Mouse (Mus musculus) midbrain, embryonic 11.5 days (tissue): ENCODE measurements around the gene Adh1. TPM values are rescaled to one million over a fixed set of nuclear protein-coding genes. Genes with fewer than 3 reads are reported as not detected.

Source experiments
- ATAC-seq: fragments of 200-750 bp; cut with Nextera tagmentation; 2 replicates; pipeline ENCODE4 v1.8.0; 2017; ENCODE audit warnings: moderate TSS enrichment, moderate library complexity; ENCODE audit not compliant: low FRiP score
- DNase-seq: peaks from one replicate; pipeline ENCODE4 v3.0.0; 2015; ENCODE audit warnings: low spot score; ENCODE audit errors: missing footprints
- H3K27ac ChIP-seq: fragments of 300-500 bp; sonication (generic); 2 replicates; pipeline ENCODE4 v1.5.1; 2014; ENCODE audit warnings: low read depth, low read length
- H3K27me3 ChIP-seq: fragments of 300-500 bp; sonication (generic); 2 replicates; pipeline ENCODE4 v1.6.1; 2014; ENCODE audit warnings: mild to moderate bottlenecking, low read length, moderate library complexity, mixed read lengths; ENCODE audit not compliant: control insufficient read depth, insufficient read depth
- H3K36me3 ChIP-seq: fragments of 300-500 bp; sonication (generic); 2 replicates; pipeline ENCODE4 v1.6.1; 2014; ENCODE audit warnings: mild to moderate bottlenecking, low read length, moderate library complexity, mixed read lengths; ENCODE audit not compliant: control insufficient read depth, insufficient read depth
- H3K4me1 ChIP-seq: fragments of 300-500 bp; sonication (generic); 2 replicates; pipeline ENCODE4 v1.6.1; 2014; ENCODE audit warnings: low read length; ENCODE audit not compliant: control insufficient read depth, insufficient read depth
- H3K4me2 ChIP-seq: fragments of 300-500 bp; sonication (generic); 2 replicates; pipeline ENCODE4 v1.6.1; 2014; ENCODE audit warnings: mild to moderate bottlenecking, moderate library complexity
- H3K4me3 ChIP-seq: fragments of 300-500 bp; sonication (generic); 2 replicates; pipeline ENCODE4 v1.5.1; 2014; ENCODE audit warnings: low read depth, low read length
- H3K9ac ChIP-seq: fragments of 300-500 bp; sonication (generic); 2 replicates; pipeline ENCODE4 v1.6.1; 2014; ENCODE audit warnings: low read length
- H3K9me3 ChIP-seq: fragments of 300-500 bp; sonication (generic); 2 replicates; pipeline ENCODE4 v1.6.1; 2016; ENCODE audit warnings: low read length; ENCODE audit not compliant: control insufficient read depth
- WGBS: fragments of 180-500 bp; shearing (Covaris S2); extraction: QIAGEN DNeasy Blood & Tissue Kit; methylation state at CpG from one replicate; pipeline ENCODE4 v1.1.7; 2014; 5-methylcytosine and 5-hydroxymethylcytosine counted together
- polyA plus RNA-seq: library from polyadenylated mRNA; unstranded; fragments of >200 nt; fragmentation: Nextera tagmentation; extraction: Ambion mirVana; gene quantifications from 2 replicates; pipeline ENCODE4 v1.2.1, GENCODE M21; 2014

Gene Adh1
- polyA plus RNA-seq, 1 experiment from 2014 or later, result 0.48 TPM

GRCm38 (mm10) chr3:138224363-138224954 lies 36.3 kb upstream of the Adh1 start:
- ATAC-seq (no peak), DNase-seq (no peak)
- Histone ChIP-seq H3K27me3 (no peaks in the 10 kb centered on the region), H3K27ac (no peak overlapping the region), H3K4me2 (no peak overlapping the region), H3K4me3 (no peak overlapping the region), H3K9ac (no peak overlapping the region), H3K36me3 (no peaks in the 10 kb centered on the region), H3K4me1 (peaks cover 6% of the 10 kb centered on the region), H3K9me3 (no peaks in the 10 kb centered on the region)
- WGBS, result 80% methylated on average over 13 of the region's 13 CpGs

- WGBS, result 71% methylated on average over 7 of the region's 7 CpGs
- H3K27me3 ChIP-seq, result no peaks in the 10 kb centered on the region
- ATAC-seq, result peak; percentile 42; the same call in 1 of the 2 replicates
- no peaks in the 10 kb centered on the region for H3K36me3 ChIP-seq
- H3K4me3 ChIP-seq, result no peak overlapping the region
- H3K27ac ChIP-seq, result no peak overlapping the region
- H3K4me2 ChIP-seq, result no peak overlapping the region
- H3K9me3 ChIP-seq, result no peaks in the 10 kb centered on the region
- H3K4me1 ChIP-seq, result peaks cover 6% of the 10 kb centered on the region
- no peak for DNase-seq
- no peak overlapping the region for H3K9ac ChIP-seq
Measured at GRCm38 (mm10) chr3:138225331-138225730, 35.5 kb upstream of the Adh1 start.

- H3K9me3 ChIP-seq, result no peaks in the 10 kb centered on the region
- H3K4me1 ChIP-seq, result peaks cover 6% of the 10 kb centered on the region
- 35% methylated on average over 7 of the region's 7 CpGs for WGBS
- H3K4me2 ChIP-seq, result no peak overlapping the region; the same call in 1 of the 2 replicates
- ATAC-seq, result peak; percentile 49
- no peaks in the 10 kb centered on the region for H3K36me3 ChIP-seq
- no peak overlapping the region for H3K4me3 ChIP-seq
- H3K27me3 ChIP-seq, result no peaks in the 10 kb centered on the region
- H3K9ac ChIP-seq, result no peak overlapping the region
- no peak overlapping the region for H3K27ac ChIP-seq
- peak; percentile 87 for DNase-seq
Measured at GRCm38 (mm10) chr3:138225853-138226252, 34.9 kb upstream of the Adh1 start.

GRCm38 (mm10) chr3:138226476-138226875 lies 34.3 kb upstream of the Adh1 start:
- H3K4me2 ChIP-seq, result no peak overlapping the region
- no peaks in the 10 kb centered on the region for H3K36me3 ChIP-seq
- DNase-seq (peak; percentile 78), ATAC-seq (no peak)
- peaks cover 6% of the 10 kb centered on the region for H3K4me1 ChIP-seq
- no peak overlapping the region for H3K4me3 ChIP-seq
- no peaks in the 10 kb centered on the region for H3K27me3 ChIP-seq
- WGBS, result 94% methylated on average over 6 of the region's 6 CpGs
- no peak overlapping the region for H3K27ac ChIP-seq
- no peaks in the 10 kb centered on the region for H3K9me3 ChIP-seq
- H3K9ac ChIP-seq, result no peak overlapping the region

GRCm38 (mm10) chr3:138227082-138227481 lies 33.7 kb upstream of the Adh1 start:
- no peak overlapping the region for H3K4me3 ChIP-seq
- H3K27ac ChIP-seq, result no peak overlapping the region
- H3K9ac ChIP-seq, result no peak overlapping the region
- no peak overlapping the region for H3K4me2 ChIP-seq
- H3K27me3 ChIP-seq, result no peaks in the 10 kb centered on the region
- H3K9me3 ChIP-seq, result no peaks in the 10 kb centered on the region
- DNase-seq (no peak), ATAC-seq (no peak)
- H3K36me3 ChIP-seq, result no peaks in the 10 kb centered on the region
- H3K4me1 ChIP-seq, result peaks cover 6% of the 10 kb centered on the region
- 78% methylated on average over 2 of the region's 2 CpGs for WGBS

- WGBS, result 90% methylated on average over 8 of the region's 8 CpGs
- DNase-seq (peak; percentile 2), ATAC-seq (no peak)
- Histone ChIP-seq H3K27ac (no peak overlapping the region), H3K36me3 (no peaks in the 10 kb centered on the region), H3K4me3 (no peak overlapping the region), H3K9ac (no peak overlapping the region), H3K9me3 (no peaks in the 10 kb centered on the region), H3K4me2 (no peak overlapping the region), H3K27me3 (no peaks in the 10 kb centered on the region), H3K4me1 (peaks cover 6% of the 10 kb centered on the region)
Measured at GRCm38 (mm10) chr3:138227782-138228181, 33.0 kb upstream of the Adh1 start.

- Histone ChIP-seq H3K9ac (no peak overlapping the region), H3K4me3 (no peak overlapping the region), H3K4me2 (no peak overlapping the region), H3K27ac (no peak overlapping the region), H3K9me3 (no peaks in the 10 kb centered on the region), H3K4me1 (peaks cover 6% of the 10 kb centered on the region), H3K27me3 (no peaks in the 10 kb centered on the region), H3K36me3 (no peaks in the 10 kb centered on the region)
- ATAC-seq (no peak), DNase-seq (no peak)
- WGBS, result 90% methylated on average over 1 of the region's 1 CpGs
Measured at GRCm38 (mm10) chr3:138229448-138229847, 31.3 kb upstream of the Adh1 start.

- 73% methylated on average over 3 of the region's 3 CpGs for WGBS
- DNase-seq, result no peak
- Histone ChIP-seq H3K9me3 (no peaks in the 10 kb centered on the region), H3K27me3 (no peaks in the 10 kb centered on the region), H3K9ac (no peak overlapping the region), H3K4me3 (no peak overlapping the region), H3K4me1 (peaks cover 6% of the 10 kb centered on the region), H3K36me3 (no peaks in the 10 kb centered on the region), H3K27ac (no peak overlapping the region), H3K4me2 (no peak overlapping the region)
- ATAC-seq, result no peak
Measured at GRCm38 (mm10) chr3:138230266-138230665, 30.5 kb upstream of the Adh1 start.

- no peaks in the 10 kb centered on the region for H3K36me3 ChIP-seq
- H3K4me2 ChIP-seq, result no peak overlapping the region
- H3K9ac ChIP-seq, result no peak overlapping the region
- DNase-seq, result no peak
- no peak overlapping the region for H3K4me3 ChIP-seq
- ATAC-seq, result no peak
- H3K27ac ChIP-seq, result no peak overlapping the region
- no peaks in the 10 kb centered on the region for H3K9me3 ChIP-seq
- no peaks in the 10 kb centered on the region for H3K4me1 ChIP-seq
- no peaks in the 10 kb centered on the region for H3K27me3 ChIP-seq
- WGBS, result 92% methylated on average over 2 of the region's 2 CpGs
Measured at GRCm38 (mm10) chr3:138231531-138231930, 29.3 kb upstream of the Adh1 start.
